Mouse (Mus musculus) thymus, adult 2 months (tissue): ENCODE data around the gene Tcf7l2. TPM values are rescaled to one million over a fixed set of nuclear protein-coding genes. Genes with fewer than 3 reads are reported as not detected.
A peak's percentile ranks its signal among the peaks of the same experiment; 100 is the strongest.

Experiments
- DNase-seq: peaks from one replicate; pipeline ENCODE4 v3.0.0; 2021
- H3K27ac ChIP-seq: fragments of 200-500 bp; 2 replicates; pipeline ENCODE4 v1.5.1; 2012; ENCODE audit warnings: low read length, control low read depth; ENCODE audit not compliant: control insufficient read depth, insufficient read depth
- H3K27me3 ChIP-seq: fragments of 200-500 bp; 2 replicates; pipeline ENCODE4 v1.6.1; 2012; ENCODE audit warnings: mild to moderate bottlenecking, low read length, moderate library complexity, mixed read lengths; ENCODE audit not compliant: control insufficient read depth, insufficient read depth
- H3K36me3 ChIP-seq: fragments of 200-500 bp; 2 replicates; pipeline ENCODE4 v1.6.1; 2012; ENCODE audit warnings: mild to moderate bottlenecking, low read length, moderate library complexity; ENCODE audit not compliant: control insufficient read depth, insufficient read depth
- H3K4me1 ChIP-seq: fragments of 200-500 bp; replicated peaks from 2 replicates; pipeline ENCODE4 v1.6.1; 2012; ENCODE audit warnings: low read length; ENCODE audit not compliant: control insufficient read depth, insufficient read depth
- H3K4me3 ChIP-seq: fragments of 200-500 bp; 2 replicates; pipeline ENCODE4 v1.5.1; 2012; ENCODE audit warnings: mild to moderate bottlenecking, low read length, control low read depth, moderate library complexity; ENCODE audit not compliant: control insufficient read depth, insufficient read depth
- CTCF ChIP-seq: fragments of 200-500 bp; IDR thresholded peaks from 2 replicates; pipeline ENCODE4 v1.5.1; 2012; ENCODE audit warnings: mild to moderate bottlenecking, control low read depth, low read length, moderate library complexity, borderline replicate concordance; ENCODE audit not compliant: control insufficient read depth, poor library complexity, insufficient read depth; ENCODE audit errors: extremely low read depth
- POLR2A ChIP-seq: fragments of 200-500 bp; IDR thresholded peaks from 2 replicates; pipeline ENCODE4 v1.6.1; 2012; ENCODE audit warnings: mild to moderate bottlenecking, low read length, control low read depth, moderate library complexity; ENCODE audit not compliant: control insufficient read depth, poor library complexity, insufficient read depth; ENCODE audit errors: extremely low read depth
- WGBS: fragments of 180-500 bp; shearing (Covaris S2); methylation state at CpG from one replicate; pipeline ENCODE4 v1.1.7; 2018; 5-methylcytosine and 5-hydroxymethylcytosine counted together
- polyA plus RNA-seq: library from polyadenylated mRNA; depleted of rRNA; stranded (reverse); fragments of >200 nt; gene quantifications from 2 replicates; pipeline ENCODE4 v1.2.3, GENCODE M21; 2012

The Tcf7l2 gene
- polyA plus RNA-seq, 1 experiment: 7.6 TPM

GRCm38 (mm10) chr19:55896629-55897028 lies 155.0 kb downstream of the Tcf7l2 start:
- TF ChIP-seq POLR2A (no peak), CTCF (no peak)
- Histone ChIP-seq H3K36me3 (no peaks in the 10 kb centered on the region), H3K4me1 (peaks cover 3% of the 10 kb centered on the region; the same call in 1 of the 2 replicates), H3K4me3 (no peak overlapping the region), H3K27ac (no peak overlapping the region), H3K27me3 (no peaks in the 10 kb centered on the region; the same call in 1 of the 2 replicates)
- WGBS: 96% methylated on average over 10 of the region's 10 CpGs
- no peak for DNase-seq

- TF ChIP-seq POLR2A (no peak), CTCF (no peak)
- Histone ChIP-seq H3K27me3 (no peaks in the 10 kb centered on the region), H3K4me1 (no peaks in the 10 kb centered on the region), H3K27ac (no peak overlapping the region), H3K36me3 (no peaks in the 10 kb centered on the region), H3K4me3 (no peak overlapping the region)
- 99% methylated on average over 12 of the region's 12 CpGs for WGBS
- no peak for DNase-seq
Measured at GRCm38 (mm10) chr19:55902573-55903385, 161.2 kb downstream of the Tcf7l2 start.

- no peak overlapping the region for H3K27ac ChIP-seq
- TF ChIP-seq POLR2A (no peak), CTCF (no peak)
- H3K4me1 ChIP-seq: no peaks in the 10 kb centered on the region
- 96% methylated on average over 7 of the region's 7 CpGs for WGBS
- no peak overlapping the region for H3K4me3 ChIP-seq
- peak; percentile 49 for DNase-seq
- H3K27me3 ChIP-seq: no peaks in the 10 kb centered on the region
- H3K36me3 ChIP-seq: no peaks in the 10 kb centered on the region
Measured at GRCm38 (mm10) chr19:55909039-55909438, 167.4 kb downstream of the Tcf7l2 start.

- no peak overlapping the region for H3K27ac ChIP-seq
- H3K27me3 ChIP-seq: no peaks in the 10 kb centered on the region
- H3K4me1 ChIP-seq: peaks cover 11% of the 10 kb centered on the region
- H3K36me3 ChIP-seq: no peaks in the 10 kb centered on the region
- 96% methylated on average over 8 of the region's 8 CpGs for WGBS
- H3K4me3 ChIP-seq: no peak overlapping the region
- no peak for TF ChIP-seq POLR2A
- no peak for TF ChIP-seq CTCF
- no peak for DNase-seq
Measured at GRCm38 (mm10) chr19:55911941-55912340, 170.3 kb downstream of the Tcf7l2 start.

GRCm38 (mm10) chr19:55912813-55913212 lies 171.2 kb downstream of the Tcf7l2 start:
- 98% methylated on average over 8 of the region's 8 CpGs for WGBS
- Histone ChIP-seq H3K4me1 (peaks cover 11% of the 10 kb centered on the region), H3K36me3 (no peaks in the 10 kb centered on the region), H3K27me3 (no peaks in the 10 kb centered on the region), H3K27ac (no peak overlapping the region), H3K4me3 (no peak overlapping the region)
- DNase-seq: no peak
- TF ChIP-seq CTCF (no peak), POLR2A (no peak)

- Histone ChIP-seq H3K4me1 (peaks cover 11% of the 10 kb centered on the region), H3K27me3 (no peaks in the 10 kb centered on the region), H3K27ac (no peak overlapping the region), H3K4me3 (no peak overlapping the region), H3K36me3 (no peaks in the 10 kb centered on the region)
- no peak for DNase-seq
- 96% methylated on average over 10 of the region's 10 CpGs for WGBS
- TF ChIP-seq POLR2A (no peak), CTCF (no peak)
Measured at GRCm38 (mm10) chr19:55913585-55913984, 172.0 kb downstream of the Tcf7l2 start.

GRCm38 (mm10) chr19:55914614-55915211 lies 173.1 kb downstream of the Tcf7l2 start:
- Histone ChIP-seq H3K27me3 (no peaks in the 10 kb centered on the region), H3K4me3 (no peak overlapping the region), H3K27ac (peak overlapping the region; percentile 98), H3K36me3 (no peaks in the 10 kb centered on the region), H3K4me1 (peaks cover 11% of the 10 kb centered on the region)
- WGBS: 88% methylated on average over 20 of the region's 20 CpGs
- DNase-seq: peak; percentile 25
- no peak for TF ChIP-seq POLR2A
